Mouse (Mus musculus): ENCODE data around the gene Hrc. TPM values are rescaled to one million over a fixed set of nuclear protein-coding genes. Genes with fewer than 3 reads are reported as not detected.
A peak's percentile ranks its signal among the peaks of the same experiment; 100 is the strongest.

The Hrc gene
- not detected in 3 replicates for total RNA-seq (2017)

GRCm38 (mm10) chr7:45335056-45335455 lies at the start of gene Hrc:
TSS of gene Hrc (plus strand) at chr7:45335290.
- ATAC-seq (replicated peaks; ENCODE audit: insufficient number of reproducible peaks, low FRiP score, low TSS enrichment, poor library complexity, severe bottlenecking) = no peak

- no peak for ATAC-seq (replicated peaks; ENCODE audit: insufficient number of reproducible peaks, low FRiP score, low TSS enrichment, poor library complexity, severe bottlenecking)
Measured at GRCm38 (mm10) chr7:45286486-45286885, 48.6 kb upstream of the Hrc start.

GRCm38 (mm10) chr7:45296626-45297025 lies 38.5 kb upstream of the Hrc start:
- no peak for ATAC-seq (replicated peaks; ENCODE audit: insufficient number of reproducible peaks, low FRiP score, low TSS enrichment, poor library complexity, severe bottlenecking)

- ATAC-seq (replicated peaks; ENCODE audit: insufficient number of reproducible peaks, low FRiP score, low TSS enrichment, poor library complexity, severe bottlenecking) = no peak
Measured at GRCm38 (mm10) chr7:45297563-45297962, 37.5 kb upstream of the Hrc start.

- ATAC-seq (replicated peaks; ENCODE audit: insufficient number of reproducible peaks, low FRiP score, low TSS enrichment, poor library complexity, severe bottlenecking) = peak; percentile 93
Measured at GRCm38 (mm10) chr7:45299752-45300151, 35.3 kb upstream of the Hrc start.

- ATAC-seq (replicated peaks; ENCODE audit: insufficient number of reproducible peaks, low FRiP score, low TSS enrichment, poor library complexity, severe bottlenecking) = no peak
Measured at GRCm38 (mm10) chr7:45300270-45300669, 34.8 kb upstream of the Hrc start.

GRCm38 (mm10) chr7:45302626-45303025 lies 32.5 kb upstream of the Hrc start:
- ATAC-seq (replicated peaks; ENCODE audit: insufficient number of reproducible peaks, low FRiP score, low TSS enrichment, poor library complexity, severe bottlenecking) = no peak

GRCm38 (mm10) chr7:45304869-45305268 lies 30.2 kb upstream of the Hrc start:
- no peak for ATAC-seq (replicated peaks; ENCODE audit: insufficient number of reproducible peaks, low FRiP score, low TSS enrichment, poor library complexity, severe bottlenecking)

- peak; percentile 41 for ATAC-seq (replicated peaks; ENCODE audit: insufficient number of reproducible peaks, low FRiP score, low TSS enrichment, poor library complexity, severe bottlenecking)
Measured at GRCm38 (mm10) chr7:45305275-45305674, 29.8 kb upstream of the Hrc start.

GRCm38 (mm10) chr7:45308551-45309240 lies 26.4 kb upstream of the Hrc start:
- ATAC-seq (replicated peaks; ENCODE audit: insufficient number of reproducible peaks, low FRiP score, low TSS enrichment, poor library complexity, severe bottlenecking) = 0 out of 2 replicates have a peak, but pooled peaks have one; percentile 30

GRCm38 (mm10) chr7:45309455-45309854 lies 25.6 kb upstream of the Hrc start:
- ATAC-seq (replicated peaks; ENCODE audit: insufficient number of reproducible peaks, low FRiP score, low TSS enrichment, poor library complexity, severe bottlenecking) = peak; percentile 54; the same call in 1 of the 2 replicates

- ATAC-seq (replicated peaks; ENCODE audit: insufficient number of reproducible peaks, low FRiP score, low TSS enrichment, poor library complexity, severe bottlenecking) = no peak
Measured at GRCm38 (mm10) chr7:45312023-45312422, 23.1 kb upstream of the Hrc start.

GRCm38 (mm10) chr7:45312686-45313453 lies 22.2 kb upstream of the Hrc start:
- no peak for ATAC-seq (replicated peaks; ENCODE audit: insufficient number of reproducible peaks, low FRiP score, low TSS enrichment, poor library complexity, severe bottlenecking)

- ATAC-seq (replicated peaks; ENCODE audit: insufficient number of reproducible peaks, low FRiP score, low TSS enrichment, poor library complexity, severe bottlenecking) = no peak
Measured at GRCm38 (mm10) chr7:45313495-45313894, 21.6 kb upstream of the Hrc start.

GRCm38 (mm10) chr7:45315182-45315701 lies 19.8 kb upstream of the Hrc start:
- no peak for ATAC-seq (replicated peaks; ENCODE audit: insufficient number of reproducible peaks, low FRiP score, low TSS enrichment, poor library complexity, severe bottlenecking)

- ATAC-seq (replicated peaks; ENCODE audit: insufficient number of reproducible peaks, low FRiP score, low TSS enrichment, poor library complexity, severe bottlenecking) = no peak
Measured at GRCm38 (mm10) chr7:45316536-45316935, 18.6 kb upstream of the Hrc start.

GRCm38 (mm10) chr7:45322245-45322644 lies 12.8 kb upstream of the Hrc start:
- no peak for ATAC-seq (replicated peaks; ENCODE audit: insufficient number of reproducible peaks, low FRiP score, low TSS enrichment, poor library complexity, severe bottlenecking)

- ATAC-seq (replicated peaks; ENCODE audit: insufficient number of reproducible peaks, low FRiP score, low TSS enrichment, poor library complexity, severe bottlenecking) = no peak
Measured at GRCm38 (mm10) chr7:45323069-45323468, 12.0 kb upstream of the Hrc start.

GRCm38 (mm10) chr7:45325800-45326199 lies 9.3 kb upstream of the Hrc start:
- ATAC-seq (replicated peaks; ENCODE audit: insufficient number of reproducible peaks, low FRiP score, low TSS enrichment, poor library complexity, severe bottlenecking) = no peak

Measured in monocyte, adult 5-6 weeks (primary cell).